Mouse (Mus musculus) heart, adult 11 months (tissue): ENCODE data around the gene Kcnd3.

Source experiments
- DNase-seq: peaks from one replicate; pipeline ENCODE4 v3.0.0; 2022

Gene Kcnd3

DNA sequence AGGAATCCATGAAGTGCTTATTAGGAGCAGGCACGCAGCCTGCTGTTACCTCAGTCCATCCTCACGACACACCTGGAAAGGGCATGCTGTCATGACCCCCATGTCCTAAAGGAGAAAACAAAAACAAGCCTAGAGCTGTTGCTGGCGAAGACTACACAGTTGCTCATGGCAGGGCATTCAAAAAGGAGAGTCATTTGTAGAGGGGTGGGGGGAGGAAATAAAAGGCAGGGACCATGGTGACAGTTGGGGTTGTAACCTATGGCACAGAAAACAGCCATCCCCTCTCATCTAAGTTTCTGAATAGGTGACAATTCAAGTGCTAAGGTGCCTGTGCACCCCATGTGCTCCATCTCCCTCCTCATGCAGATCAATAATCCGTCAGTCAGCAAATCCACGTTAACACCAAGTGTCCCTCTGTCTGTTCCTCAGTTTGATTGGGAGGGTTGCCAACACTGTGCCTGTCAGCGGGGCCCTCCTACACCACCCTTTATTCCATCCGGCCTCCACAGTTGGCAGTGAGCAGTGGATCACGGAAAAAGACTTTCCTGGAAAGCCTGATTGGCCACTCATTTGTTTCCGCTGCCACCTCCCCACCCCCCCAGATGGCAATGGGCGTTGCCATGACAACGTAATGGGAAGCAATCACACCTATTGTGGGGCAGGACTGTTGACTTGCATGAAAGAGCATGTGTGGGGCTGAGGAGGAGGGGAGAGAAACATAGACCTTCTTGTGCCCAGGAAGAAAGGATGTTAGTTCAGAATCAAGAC, 78.4 kb downstream of the Kcnd3 start:
- peak; percentile 88 for DNase-seq

DNA sequence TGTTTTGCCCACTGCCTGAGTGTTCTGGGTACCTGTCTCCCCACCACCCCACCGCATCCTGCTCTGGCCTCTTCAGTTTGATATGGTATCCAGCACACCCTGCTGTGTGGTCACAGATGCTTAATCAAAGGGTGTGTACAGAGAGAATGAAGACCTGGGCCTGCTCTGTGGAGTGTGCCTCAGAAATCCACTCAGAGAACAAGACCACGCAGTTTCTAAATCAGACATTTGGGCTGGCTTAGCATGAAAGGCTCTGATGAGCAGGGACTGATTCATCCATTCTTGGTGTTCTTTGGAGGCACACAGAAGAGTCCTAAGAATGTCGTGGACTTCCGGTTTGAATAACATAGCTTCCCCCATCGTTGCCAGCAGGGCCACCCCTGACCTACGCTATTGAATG, 86.3 kb downstream of the Kcnd3 start:
- peak; percentile 73 for DNase-seq

DNA sequence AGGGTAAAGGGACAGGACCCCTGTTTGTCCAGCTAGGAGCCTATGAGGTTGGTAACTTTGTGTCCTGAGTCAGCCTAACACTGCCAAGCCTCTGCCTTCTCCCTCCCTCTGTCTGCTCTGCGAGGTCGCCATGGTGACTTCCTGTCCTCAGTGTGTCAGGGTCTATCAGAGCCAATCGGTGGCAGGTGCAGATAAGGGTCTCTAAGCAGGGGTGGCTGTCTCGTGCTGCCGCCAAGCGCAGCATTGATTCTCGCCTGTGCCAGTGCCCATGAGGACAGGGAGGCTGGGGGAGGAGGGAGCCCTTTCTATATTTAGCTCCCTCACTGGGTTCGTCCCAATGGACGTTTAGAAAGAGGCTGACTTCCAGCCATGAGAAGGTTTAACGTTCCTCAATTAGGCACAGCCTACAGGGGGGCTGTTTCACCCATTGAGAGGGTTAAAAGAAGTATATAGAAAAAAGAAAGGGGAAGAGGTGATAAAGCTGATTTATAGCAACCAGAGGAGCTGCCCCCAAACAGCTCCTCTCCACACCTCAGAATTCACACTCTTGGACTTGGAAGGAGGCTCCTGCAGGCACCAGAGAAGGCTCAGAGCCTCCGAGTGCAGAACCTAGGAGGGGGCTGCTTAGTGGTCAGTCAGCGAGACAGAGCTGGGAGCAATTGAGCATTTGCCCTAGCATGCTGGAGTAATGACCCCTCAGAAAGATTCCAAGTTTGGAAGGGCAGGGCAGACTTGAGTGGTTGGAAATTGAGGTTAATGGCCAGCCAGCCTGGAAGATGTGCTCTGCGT, 86.9 kb downstream of the Kcnd3 start:
- DNase-seq, result peak; percentile 97

DNA sequence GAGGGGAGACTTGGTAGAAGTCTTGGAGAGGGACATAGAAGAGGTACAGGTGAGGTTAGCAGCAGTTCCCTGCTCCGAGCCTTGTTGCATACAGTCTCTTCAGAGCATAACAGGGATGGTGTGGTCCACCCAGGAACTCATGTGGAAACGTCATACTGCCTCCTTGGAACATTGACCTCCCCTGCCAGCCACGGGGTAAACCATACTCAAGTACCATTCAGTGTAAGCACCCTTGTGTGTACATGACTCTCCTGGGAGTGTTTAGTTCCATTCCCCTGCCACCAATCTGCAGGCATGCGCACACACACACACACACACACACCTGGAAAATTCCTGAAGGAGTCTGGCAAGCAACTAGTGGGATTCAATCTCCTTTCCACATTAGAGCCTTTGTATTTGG, 90.6 kb downstream of the Kcnd3 start:
- DNase-seq, result peak; percentile 67

GRCm38 (mm10) chr3:105544106-105544505, 92.0 kb downstream of the Kcnd3 start:
- DNase-seq, result peak; percentile 56

GRCm38 (mm10) chr3:105546611-105547071, 94.5 kb downstream of the Kcnd3 start:
- DNase-seq, result peak; percentile 89

DNA sequence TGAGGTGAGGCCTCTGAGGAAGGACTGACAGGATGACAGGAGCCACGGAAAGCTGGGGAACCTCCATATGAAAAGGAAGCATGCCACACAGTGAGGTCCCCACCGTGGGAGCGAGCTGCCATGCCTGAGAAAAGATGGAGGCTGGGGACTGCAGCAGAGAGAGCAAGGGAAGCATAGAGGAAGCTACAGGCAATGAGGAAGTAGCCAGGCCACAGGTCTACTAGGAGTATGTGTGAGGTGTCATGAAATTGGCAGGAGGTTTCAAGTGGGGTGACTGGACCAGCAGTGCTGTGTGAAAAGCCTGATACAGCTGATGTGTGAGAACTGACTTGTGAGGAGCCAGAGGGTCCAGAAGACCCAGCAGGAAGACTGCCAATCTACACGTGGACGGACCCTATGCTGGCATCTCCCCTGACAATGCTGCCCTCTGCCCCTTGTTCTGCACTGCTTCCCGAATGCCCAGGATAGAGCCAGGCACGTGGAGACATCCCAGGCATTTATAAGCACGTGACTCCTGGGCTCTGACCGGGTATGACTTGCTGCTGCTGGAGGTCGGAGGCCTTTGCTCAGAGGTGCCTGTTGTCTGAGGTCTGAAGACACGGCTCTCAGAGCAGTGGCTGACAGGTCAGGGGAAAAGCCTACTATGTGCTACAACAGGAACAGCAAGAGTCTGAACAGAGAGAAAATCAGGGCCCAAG, 96.1 kb downstream of the Kcnd3 start:
- peak; percentile 96 for DNase-seq

GRCm38 (mm10) chr3:105559456-105559855, 107.3 kb downstream of the Kcnd3 start:
- no peak for DNase-seq

DNA sequence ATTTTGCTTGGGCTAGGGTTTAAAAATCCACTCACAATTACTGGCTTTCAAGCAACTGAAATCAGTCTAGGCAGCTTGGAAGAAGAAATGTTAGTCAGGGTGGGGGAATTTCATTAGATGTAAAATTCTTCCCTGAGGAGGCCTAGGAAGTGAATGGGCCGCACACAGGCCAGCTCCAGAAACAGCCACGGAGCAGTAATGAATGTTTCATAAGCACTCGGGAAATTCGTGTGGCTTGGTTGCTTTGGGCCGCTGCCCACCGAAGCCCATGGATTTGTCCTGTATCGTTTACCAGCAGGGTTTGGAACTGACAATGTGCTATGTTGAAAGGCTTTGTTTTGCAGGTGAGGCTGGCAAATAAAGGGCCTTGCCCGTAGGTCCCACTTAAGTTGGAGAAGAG, 114.8 kb downstream of the Kcnd3 start:
- no peak for DNase-seq

DNA sequence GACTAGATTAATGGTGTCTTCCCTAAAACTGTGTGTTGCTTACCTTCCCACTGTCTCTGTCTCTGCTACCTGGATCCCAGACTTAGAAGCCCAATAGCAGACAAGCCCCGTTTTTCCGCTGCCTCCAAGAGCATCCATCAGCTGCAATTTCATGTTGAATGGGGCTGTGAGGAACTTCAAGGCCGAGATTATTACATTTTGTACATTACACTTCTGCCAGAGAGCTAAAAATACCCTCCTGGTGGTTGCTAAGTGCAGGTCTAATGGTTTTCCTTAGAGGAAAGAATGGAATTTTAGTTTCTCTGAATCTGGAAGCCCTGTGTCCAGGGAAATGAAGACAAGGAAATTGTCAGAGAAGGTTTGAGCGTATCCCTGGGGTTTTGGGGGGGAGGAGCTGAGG, 115.3 kb downstream of the Kcnd3 start:
- DNase-seq, result no peak

- no peak for DNase-seq
These were observed 116.3 kb downstream of the Kcnd3 start for GRCm38 (mm10) chr3:105568403-105568802.

GRCm38 (mm10) chr3:105568851-105569250, 116.7 kb downstream of the Kcnd3 start:
- no peak for DNase-seq

GRCm38 (mm10) chr3:105569310-105569752, 117.2 kb downstream of the Kcnd3 start:
- no peak for DNase-seq

GRCm38 (mm10) chr3:105569950-105570349, 117.8 kb downstream of the Kcnd3 start:
- no peak for DNase-seq

- no peak for DNase-seq
These were observed 118.7 kb downstream of the Kcnd3 start for GRCm38 (mm10) chr3:105570818-105571217.

DNA sequence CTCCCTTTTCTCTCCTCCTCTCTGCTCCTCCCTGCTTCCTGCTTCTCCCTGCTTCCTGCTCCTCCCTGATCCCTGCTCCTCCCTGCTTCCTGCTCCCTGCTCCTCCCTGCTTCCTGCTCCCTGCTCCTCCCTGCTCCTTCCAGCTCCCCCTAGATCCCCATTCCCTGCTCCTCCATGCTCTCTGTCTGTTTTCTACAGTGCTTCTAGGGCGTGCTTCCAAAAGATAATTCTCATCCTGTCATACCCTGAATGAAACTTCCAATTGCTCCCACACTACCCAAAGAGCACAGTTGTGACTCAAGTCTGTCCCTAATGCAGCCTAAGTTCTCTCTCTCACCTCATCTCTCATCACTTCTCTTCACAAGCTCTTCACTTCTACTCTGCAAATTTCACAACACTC, 119.8 kb downstream of the Kcnd3 start:
- DNase-seq, result no peak

DNA sequence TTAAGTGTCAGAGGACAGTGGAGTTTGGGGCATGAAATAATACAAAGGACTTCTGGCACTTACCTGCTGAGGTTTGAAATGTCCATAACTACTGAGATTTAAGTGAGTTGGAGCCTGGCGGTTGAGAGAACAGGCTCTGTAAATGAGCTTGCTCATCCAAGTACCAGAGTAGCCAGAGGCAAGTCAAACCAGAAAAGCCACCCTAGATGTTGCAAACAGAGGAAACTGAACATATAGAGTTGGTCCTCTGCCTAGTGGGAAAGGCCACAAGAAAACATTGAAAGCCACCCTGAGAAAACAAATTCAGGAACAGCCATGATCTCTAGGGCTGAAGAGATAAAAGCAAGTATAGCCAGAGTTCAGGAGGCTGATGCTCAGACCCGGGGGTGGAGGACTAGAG, 121.0 kb downstream of the Kcnd3 start:
- peak; percentile 52 for DNase-seq

DNA sequence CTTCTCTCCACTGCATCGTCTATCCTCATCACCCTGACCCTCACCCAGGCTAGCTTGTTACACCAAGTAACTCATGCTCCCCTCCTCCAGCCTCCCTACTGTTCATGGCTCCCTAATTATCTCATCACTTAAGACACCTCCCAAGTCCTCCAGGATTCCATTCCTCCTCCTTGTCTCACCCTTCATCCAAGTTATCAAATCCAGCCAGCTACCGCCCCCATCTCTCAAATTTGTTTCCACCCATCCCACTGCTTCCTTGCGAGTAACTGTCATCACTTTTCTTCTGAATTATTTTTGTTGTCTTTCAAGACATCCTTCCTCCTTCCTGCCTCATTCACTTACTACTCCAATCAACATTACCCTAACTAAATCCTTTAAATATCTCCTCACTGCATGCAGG, 126.2 kb downstream of the Kcnd3 start:
- peak; percentile 67 for DNase-seq

DNA sequence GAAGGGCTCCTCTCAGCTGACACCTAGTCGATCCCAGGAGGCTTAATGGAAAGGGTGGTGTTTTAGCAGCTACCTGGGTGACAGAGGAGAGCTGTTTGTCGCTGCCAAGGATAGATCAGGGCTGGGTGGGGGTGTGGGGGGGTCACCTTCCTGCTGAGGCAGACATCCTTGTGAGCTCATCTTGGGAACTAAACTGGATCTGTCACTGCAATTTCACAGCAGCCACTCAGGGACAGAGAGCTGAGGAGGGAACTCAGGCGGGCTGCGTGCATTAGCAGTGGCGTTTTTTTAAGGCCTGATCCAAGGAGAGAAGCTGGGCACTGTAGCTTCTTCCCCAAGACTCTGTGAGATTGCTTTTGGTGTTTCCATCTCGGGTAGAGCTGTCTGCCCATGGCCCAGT, 129.0 kb downstream of the Kcnd3 start:
- DNase-seq, result peak; percentile 68

DNA sequence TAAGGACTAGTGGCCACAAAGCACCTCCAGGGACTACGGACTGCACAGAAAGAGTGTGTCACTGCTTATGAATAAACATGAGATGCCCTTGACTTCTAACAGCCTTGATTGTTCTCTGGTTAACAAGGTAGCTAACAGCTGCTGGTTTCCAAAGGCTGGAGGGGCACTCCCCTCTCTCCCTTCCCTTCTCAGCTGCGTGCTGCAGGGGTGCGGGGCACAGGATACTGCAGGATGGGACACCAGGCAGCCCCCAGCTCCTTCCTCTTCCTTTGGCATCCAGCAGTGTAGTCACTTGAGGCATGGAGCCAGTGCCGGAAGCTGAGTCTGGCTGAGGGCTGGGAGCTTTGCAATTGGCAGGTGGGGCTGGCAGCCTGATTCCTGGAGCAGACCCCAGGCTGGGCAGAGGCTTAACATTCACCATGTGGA, 133.6 kb downstream of the Kcnd3 start:
- DNase-seq, result no peak

DNA sequence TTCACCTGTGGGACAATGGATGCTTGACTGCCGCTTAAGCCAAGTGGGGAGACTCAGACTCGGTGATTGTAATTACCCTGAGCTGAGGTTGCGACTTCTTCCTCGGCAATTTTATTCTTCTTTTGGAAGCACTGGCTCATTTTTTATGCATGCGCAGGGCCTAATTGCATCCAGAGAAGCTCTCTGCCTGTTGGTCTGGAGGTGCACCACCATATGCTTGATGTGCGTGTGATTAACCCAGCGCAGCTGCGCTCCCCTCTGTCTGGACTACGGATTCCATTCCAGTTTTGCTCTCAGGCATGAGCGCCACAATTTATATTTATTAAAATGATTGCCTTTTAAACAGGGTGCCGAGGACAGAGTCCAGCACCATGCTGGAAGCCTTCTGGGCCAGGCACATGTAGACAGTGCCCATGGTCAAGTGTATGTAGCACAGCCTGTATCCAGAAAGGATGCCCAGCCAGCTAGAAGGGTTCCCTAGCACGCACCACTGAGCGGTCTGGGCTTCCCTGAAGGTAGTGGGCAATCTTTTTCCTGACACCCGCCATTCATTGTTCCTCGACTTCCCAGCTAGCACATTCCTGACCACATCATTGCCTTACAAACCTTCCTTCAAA, 138.0 kb downstream of the Kcnd3 start:
- DNase-seq, result no peak

- DNase-seq, result no peak
These were observed 139.6 kb downstream of the Kcnd3 start for GRCm38 (mm10) chr3:105591766-105592165.

DNA sequence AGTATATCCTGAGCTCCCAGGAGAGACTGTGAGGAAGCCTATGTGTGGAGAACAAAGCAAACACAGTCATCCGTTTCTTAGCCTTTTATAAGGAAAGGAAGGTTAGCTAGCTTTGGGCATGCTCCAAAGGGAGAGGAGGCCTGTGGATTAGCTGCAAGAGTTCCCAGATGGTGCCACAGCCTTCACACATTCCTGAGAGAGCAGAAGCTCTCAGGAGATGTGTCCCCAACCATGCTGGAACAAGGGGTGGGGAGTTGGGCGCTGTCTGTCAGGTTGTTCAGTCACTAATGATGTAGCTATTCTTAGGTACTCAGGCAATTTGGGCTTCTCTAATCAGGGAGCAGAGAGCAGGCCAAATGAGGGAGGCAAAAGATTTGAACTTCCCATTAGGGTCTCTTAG, 140.1 kb downstream of the Kcnd3 start:
- peak; percentile 93 for DNase-seq
